Mouse (Mus musculus): ENCODE measurements around the gene Myl9. TPM values are rescaled to one million over a fixed set of nuclear protein-coding genes. Genes with fewer than 3 reads are reported as not detected.

The Myl9 gene
- polyA plus RNA-seq, 1 experiment = 975 TPM

DNA sequence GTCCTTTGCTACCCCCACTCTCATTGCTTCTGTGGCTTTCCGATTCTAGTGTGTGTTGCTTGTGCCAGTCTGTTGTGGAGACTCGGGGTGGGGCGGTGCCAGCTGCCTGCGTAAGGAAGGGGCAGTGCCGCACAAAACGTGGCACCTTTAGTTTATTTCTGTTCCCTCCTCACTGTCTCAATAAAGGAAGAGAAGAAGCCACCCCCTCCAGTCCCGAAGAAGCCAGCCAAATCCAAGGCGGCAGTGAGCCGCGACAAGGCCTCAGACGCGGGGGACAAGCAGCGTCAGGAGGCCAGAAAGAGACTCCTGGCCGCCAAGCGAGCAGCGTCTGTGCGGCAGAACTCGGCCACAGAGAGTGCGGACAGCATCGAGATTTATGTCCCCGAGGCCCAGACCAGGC, 12.7 kb upstream of the Myl9 start:
- 72% methylated on average over 21 of the region's 21 CpGs for WGBS
- DNase-seq (ENCODE audit: low read depth, low spot score) = no peak

GRCm38 (mm10) chr2:156763101-156763500, 12.1 kb upstream of the Myl9 start:
- DNase-seq (ENCODE audit: low read depth, low spot score) = no peak
- 79% methylated on average over 11 of the region's 11 CpGs for WGBS

DNA sequence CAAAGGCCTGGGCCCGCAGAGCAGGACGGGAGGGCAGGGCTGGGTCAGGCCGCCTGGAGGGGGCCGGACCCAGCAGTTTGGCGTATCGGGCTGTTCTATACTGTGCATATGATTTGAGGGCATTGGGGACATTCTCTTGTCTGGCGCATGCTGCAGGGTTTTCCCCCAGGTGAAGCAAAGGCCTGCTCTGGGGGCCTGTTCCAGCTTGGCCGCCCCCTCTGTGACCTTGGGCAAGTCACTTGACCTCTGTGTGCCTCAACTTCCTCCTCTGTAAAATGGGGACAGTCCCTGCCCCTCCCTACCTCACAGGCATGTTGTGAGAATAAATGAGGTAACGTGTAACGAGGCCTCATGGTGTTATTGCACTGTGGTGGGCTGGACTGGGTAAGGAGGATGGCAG, 11.2 kb upstream of the Myl9 start:
- DNase-seq (ENCODE audit: low read depth, low spot score) = no peak
- 91% methylated on average over 10 of the region's 10 CpGs for WGBS

- WGBS = 58% methylated on average over 4 of the region's 4 CpGs
- DNase-seq (ENCODE audit: low read depth, low spot score) = no peak
Measured at GRCm38 (mm10) chr2:156764747-156765146, 10.5 kb upstream of the Myl9 start.

- WGBS = 31% methylated on average over 8 of the region's 8 CpGs
- no peak for DNase-seq (ENCODE audit: low read depth, low spot score)
Measured at GRCm38 (mm10) chr2:156765593-156765992, 9.6 kb upstream of the Myl9 start.

GRCm38 (mm10) chr2:156766227-156767019, 8.8 kb upstream of the Myl9 start:
- 53% methylated on average over 10 of the region's 10 CpGs for WGBS
- DNase-seq (ENCODE audit: low read depth, low spot score) = no peak

DNA sequence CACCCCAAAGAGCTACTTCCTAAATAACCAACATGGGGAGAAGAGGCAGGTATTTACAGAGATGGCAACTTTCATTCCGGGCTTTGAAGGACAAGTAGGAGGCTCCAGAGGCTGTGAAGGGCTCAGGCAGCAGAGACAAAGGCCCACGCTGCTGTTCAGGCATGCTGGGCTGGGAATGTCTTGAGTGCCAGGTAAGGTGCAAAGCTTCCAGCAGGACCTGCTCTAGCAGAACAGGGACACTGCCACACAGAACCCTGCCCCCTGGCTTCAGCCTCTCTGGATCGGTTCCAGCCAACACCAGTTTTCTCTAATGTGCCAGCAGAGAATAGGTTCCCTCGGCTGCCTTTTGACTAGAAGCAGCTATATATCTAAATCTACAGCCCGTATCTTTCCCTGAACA, 8.1 kb upstream of the Myl9 start:
- DNase-seq (ENCODE audit: low read depth, low spot score) = no peak
- WGBS = 68% methylated on average over 5 of the region's 5 CpGs

DNA sequence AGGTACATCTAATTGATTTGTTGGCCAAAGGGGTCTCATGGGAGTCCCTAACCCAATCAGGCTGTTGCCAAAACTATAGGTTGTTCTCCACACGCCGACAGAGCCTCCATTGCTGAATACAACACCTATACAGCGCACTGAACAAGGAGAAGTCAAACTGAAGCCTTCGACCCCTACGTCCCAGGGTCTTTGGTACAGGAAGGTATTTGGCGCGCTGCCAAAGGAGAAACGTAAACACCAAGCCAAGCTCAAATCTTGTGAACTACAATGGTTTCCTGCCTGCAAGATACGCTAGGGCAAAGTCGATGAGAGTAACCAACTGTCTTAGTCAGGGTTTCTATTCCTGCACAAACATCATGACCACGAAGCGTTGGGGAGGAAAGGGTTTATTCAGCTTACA, 5.9 kb upstream of the Myl9 start:
- no peak for DNase-seq (ENCODE audit: low read depth, low spot score)
- 63% methylated on average over 12 of the region's 12 CpGs for WGBS

DNA sequence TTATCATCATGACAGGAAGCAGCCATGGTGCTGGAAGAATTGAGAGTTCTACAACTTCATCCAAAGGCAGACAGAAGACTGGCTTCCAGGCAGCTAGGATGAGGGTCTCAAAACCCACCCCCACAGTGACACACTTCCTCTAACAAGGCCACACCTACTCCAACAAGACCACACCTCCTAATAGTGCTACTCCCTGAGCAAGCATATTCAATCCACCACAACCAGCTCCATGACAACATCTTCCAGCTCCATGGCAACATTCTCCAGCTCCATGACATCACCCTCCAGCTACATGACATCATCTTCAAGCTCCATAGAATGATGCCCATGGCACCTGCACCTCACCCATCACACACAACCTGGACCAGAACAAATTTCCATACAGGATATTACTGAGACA, 1.8 kb upstream of the Myl9 start:
- no peak for DNase-seq (ENCODE audit: low read depth, low spot score)

GRCm38 (mm10) chr2:156774035-156774737, 1.0 kb upstream of the Myl9 start:
- WGBS = 74% methylated on average over 13 of the region's 13 CpGs
- DNase-seq (ENCODE audit: low read depth, low spot score) = no peak

DNA sequence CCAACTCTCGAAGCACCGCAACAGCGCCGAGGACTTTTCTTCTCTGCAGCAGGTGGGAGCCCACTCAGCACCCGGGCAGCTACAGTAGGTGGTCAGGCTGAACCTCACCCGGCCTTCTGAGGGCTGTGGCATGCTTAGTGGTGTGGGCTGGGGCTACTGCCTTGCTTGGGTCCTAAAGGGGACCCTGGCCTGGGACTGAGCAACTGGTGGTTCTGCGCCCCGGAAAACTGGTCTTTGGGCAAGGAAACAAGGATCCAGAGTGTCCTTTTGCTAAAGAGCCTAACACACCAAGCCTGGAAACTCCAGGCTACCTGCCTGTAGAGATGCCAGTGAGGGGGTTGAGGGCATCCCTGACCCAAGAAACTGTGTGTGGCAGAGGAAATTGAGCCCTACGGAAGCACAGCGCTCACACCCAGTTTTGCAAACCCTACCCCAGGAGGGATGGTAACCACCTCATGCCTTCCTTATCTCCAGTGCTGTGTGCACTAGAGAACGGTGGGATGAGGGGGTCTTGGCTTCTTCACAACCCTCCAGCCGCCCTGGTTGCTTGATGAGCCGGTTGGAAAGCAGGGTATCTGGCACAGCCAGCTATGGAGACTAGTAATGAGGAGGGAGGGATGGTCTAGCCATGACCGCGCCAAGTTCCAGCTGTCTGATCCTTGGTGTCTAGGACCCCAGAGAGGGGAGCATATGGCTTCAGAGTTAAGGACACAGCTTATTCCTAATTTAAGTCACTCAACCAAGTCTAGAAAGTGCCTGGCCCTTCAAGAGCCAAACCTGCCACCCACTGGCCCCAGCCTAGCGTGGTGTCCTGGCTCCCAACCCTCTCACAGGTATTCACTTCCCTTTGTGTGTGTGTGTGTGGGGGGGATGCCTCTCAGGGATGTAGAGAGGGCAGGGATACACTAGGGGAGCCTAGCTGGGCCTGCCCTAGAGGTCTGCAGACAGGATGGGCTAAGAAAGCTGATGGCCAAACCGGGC, 525 bp downstream of the Myl9 start:
- DNase-seq (ENCODE audit: low read depth, low spot score) = no peak
- 31% methylated on average over 17 of the region's 17 CpGs for WGBS

- no peak for DNase-seq (ENCODE audit: low read depth, low spot score)
- WGBS = 54% methylated on average over 2 of the region's 2 CpGs
Measured at GRCm38 (mm10) chr2:156776907-156777306, 1.7 kb downstream of the Myl9 start.

DNA sequence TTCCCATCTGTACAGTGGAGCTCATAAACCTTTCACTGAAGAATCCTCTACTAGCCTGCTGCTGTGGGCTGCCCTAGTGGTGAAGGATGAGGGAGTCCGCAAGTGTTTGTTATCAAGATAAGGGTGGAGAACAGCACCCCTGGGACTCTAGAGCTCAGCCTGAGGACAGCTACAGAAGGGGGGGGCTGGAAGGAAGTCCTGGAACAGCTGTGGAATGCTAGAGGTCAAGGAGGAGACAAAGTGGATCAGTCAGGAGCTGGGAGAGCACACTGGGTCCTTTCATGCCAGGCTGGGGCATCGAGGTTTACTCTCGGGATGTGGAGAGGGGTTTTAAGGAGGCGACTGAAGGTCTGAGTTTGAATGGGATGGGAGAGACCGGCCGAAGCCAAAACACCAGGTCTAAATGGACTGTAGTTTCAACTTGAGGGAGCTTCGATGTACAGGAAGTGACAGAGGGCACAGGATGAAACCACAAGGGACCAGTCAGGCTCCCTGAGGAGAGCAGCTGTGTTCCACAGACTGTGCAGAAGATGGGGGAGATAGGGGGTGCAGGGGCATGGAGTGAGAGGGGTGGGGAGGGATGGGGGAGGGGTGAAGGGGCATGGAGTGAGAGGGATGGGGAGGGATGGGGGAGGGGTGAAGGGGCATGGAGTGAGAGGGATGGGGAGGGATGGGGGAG, 2.2 kb downstream of the Myl9 start:
- WGBS = 50% methylated on average over 7 of the region's 7 CpGs
- no peak for DNase-seq (ENCODE audit: low read depth, low spot score)

DNA sequence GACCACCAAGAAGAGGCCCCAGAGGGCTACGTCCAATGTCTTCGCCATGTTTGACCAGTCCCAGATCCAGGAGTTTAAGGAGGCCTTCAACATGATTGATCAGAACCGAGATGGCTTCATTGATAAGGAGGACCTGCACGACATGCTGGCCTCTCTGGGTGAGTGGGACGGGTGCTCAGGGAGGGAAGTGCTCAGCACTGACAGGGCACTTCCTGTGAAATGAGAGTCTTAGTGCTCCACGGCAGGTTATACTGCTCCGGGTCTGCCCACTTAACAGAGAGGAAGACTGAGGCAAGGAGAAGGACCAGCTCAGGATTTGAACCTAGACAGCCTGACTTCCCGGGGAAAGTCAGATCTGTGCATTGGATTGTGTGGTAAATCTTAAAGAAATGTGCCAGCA, 3.4 kb downstream of the Myl9 start:
- 74% methylated on average over 8 of the region's 8 CpGs for WGBS
- no peak for DNase-seq (ENCODE audit: low read depth, low spot score)

DNA sequence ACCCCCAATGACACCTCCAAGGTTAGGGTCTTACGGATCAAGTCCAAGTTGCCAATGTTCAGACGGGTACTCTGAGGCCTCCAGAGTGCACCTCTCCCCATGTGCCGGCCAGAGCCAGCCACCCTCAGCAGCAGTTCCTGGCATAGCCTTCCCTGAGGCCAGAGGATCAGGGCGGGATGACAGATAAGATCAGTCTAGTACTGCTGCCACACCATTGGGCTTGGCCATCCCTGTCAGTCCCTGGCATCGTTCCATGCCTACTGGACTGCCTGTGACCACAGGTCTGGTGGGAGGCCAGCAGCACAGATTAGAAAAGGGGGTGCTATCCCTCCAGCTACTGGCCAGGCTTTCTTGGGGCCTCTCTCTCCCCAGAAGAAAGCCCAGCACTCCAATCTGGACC, 3.8 kb downstream of the Myl9 start:
- DNase-seq (ENCODE audit: low read depth, low spot score) = no peak
- WGBS = 43% methylated on average over 5 of the region's 5 CpGs

- 12% methylated on average over 2 of the region's 2 CpGs for WGBS
- no peak for DNase-seq (ENCODE audit: low read depth, low spot score)
Measured at GRCm38 (mm10) chr2:156779488-156779887, 4.3 kb downstream of the Myl9 start.

- DNase-seq (ENCODE audit: low read depth, low spot score) = no peak
- WGBS = 54% methylated on average over 9 of the region's 9 CpGs
Measured at GRCm38 (mm10) chr2:156780129-156780528, 4.9 kb downstream of the Myl9 start.

DNA sequence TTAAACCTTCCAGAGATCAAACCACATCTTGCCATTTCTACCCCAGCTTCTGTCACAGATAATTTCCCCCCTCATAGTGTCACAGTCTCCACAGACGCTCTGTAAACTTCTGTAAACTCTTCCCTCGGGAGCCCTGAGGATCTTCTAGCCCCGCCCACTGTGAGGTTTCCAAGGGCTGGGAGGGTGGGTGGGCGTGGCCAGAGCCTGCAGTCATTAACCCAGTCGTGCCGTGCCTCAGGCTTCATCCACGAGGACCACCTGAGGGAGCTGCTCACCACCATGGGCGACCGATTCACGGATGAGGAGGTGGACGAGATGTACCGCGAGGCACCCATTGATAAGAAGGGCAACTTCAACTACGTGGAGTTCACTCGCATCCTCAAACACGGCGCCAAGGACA, 5.5 kb downstream of the Myl9 start:
- WGBS = 29% methylated on average over 17 of the region's 17 CpGs
- DNase-seq (ENCODE audit: low read depth, low spot score) = no peak

DNA sequence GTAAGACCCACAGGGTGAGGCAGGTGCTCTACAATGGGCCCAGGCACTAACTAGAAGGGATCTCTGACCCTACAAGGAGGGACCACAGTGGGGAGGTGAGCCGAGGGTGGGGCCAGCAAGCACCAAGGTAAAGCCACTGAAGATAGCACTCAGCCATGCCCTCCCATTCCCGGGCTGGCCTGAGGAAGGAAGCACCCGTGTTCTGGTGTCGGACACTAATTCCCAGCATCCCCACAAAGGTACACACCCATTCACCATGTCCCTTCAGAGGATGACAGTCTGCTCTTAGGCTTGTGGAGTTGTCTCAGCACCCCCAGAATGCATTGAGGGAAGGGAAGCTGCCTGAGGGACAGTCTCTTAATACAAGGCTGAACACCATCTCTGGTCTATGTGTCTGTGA, 6.1 kb downstream of the Myl9 start:
- no peak for DNase-seq (ENCODE audit: low read depth, low spot score)
- 68% methylated on average over 4 of the region's 4 CpGs for WGBS
